Comparison of ENCODE assay signal across 22 mouse cellular contexts in genomic region chr13:89834485-89834884, GRCm38 (mm10).
DNase-seq lines count a peak whose midpoint lies in the region; ATAC-seq and TF ChIP-seq lines count a peak whose summit lies in the region.
"Had no signal": no experiment of that assay in that cellular context is flagged by ENCODE, and none has a peak within 500 bp of the region (broad histone marks: within the 10 kb centered on the region; RNA-seq: fewer than 3 reads in every experiment).

No protein-coding gene starts in this region.

- no peak for TF ChIP-seq CTCF in CH12.LX (conservative IDR thresholded peaks at IDR 0.05 in 1 of 2, IDR thresholded peaks at IDR 0.05 in 1 of 2; ENCODE audit: low read depth in 2 of 2, low read length in 2 of 2)

- 78% methylated on average over 3 of the region's 3 CpGs for WGBS in limb, embryonic 12.5 days
- WGBS in limb, embryonic 10.5 days, result 87% methylated on average over 3 of the region's 3 CpGs
- WGBS in heart, embryonic 11.5 days (ENCODE audit: insufficient replicate concordance), result 86% methylated on average over 3 of the region's 3 CpGs

- dilution Hi-C loops in CH12.LX (cut with MboI; ENCODE audit: extremely low pct_ligation_motif_present, extremely low pct_unique_long_range_greater_than_20kb, low sequenced_read_pairs), result no loop called here

- peak overlapping the region; percentile 64; the same call in 1 of the 2 replicates for H3K27ac ChIP-seq in limb, embryonic 12.5 days
- no peak overlapping the region for H3K27ac ChIP-seq in limb, embryonic 10.5 days
- H3K27ac ChIP-seq in CH12.LX (ENCODE audit: insufficient read depth, low read depth), result no peak overlapping the region
- no peak overlapping the region for H3K27ac ChIP-seq in heart, embryonic 11.5 days (ENCODE audit: low read depth, low read length)
- H3K27ac ChIP-seq: embryonic facial prominence, embryonic 15.5 days; forebrain, embryonic 15.5 days; heart, adult 2 months; heart, embryonic 10.5 days; hindbrain, embryonic 15.5 days had no signal

- peaks cover 24% of the 10 kb centered on the region for H3K4me1 ChIP-seq in limb, embryonic 12.5 days (replicated peaks)
- H3K4me1 ChIP-seq in limb, embryonic 10.5 days, result peaks cover 22% of the 10 kb centered on the region
- H3K4me1 ChIP-seq in CH12.LX (ENCODE audit: control insufficient read depth in 1 of 2, insufficient read depth in 2 of 2), result peaks cover 0 to 12% of the 10 kb centered on the region in 2 experiments; a peak in 2 of 4 replicates
- H3K4me1 ChIP-seq in heart, embryonic 11.5 days (ENCODE audit: control insufficient read depth, insufficient read depth, low read length), result no peaks in the 10 kb centered on the region
- H3K4me1 ChIP-seq: embryonic facial prominence, embryonic 15.5 days; forebrain, embryonic 15.5 days; heart, embryonic 10.5 days; hindbrain, embryonic 12.5 days; hindbrain, embryonic 15.5 days had no signal

- H3K9ac ChIP-seq in limb, embryonic 12.5 days (replicated peaks), result no peak overlapping the region
- H3K9ac ChIP-seq in CH12.LX (ENCODE audit: insufficient read depth, low read depth), result no peak overlapping the region
- no peak overlapping the region for H3K9ac ChIP-seq in heart, embryonic 11.5 days (ENCODE audit: low read depth, low read length)
- H3K9ac ChIP-seq: embryonic facial prominence, embryonic 12.5 days; embryonic facial prominence, embryonic 15.5 days; forebrain, embryonic 15.5 days; hindbrain, embryonic 12.5 days; hindbrain, embryonic 15.5 days had no signal

- no peaks in the 10 kb centered on the region for H3K9me3 ChIP-seq in limb, embryonic 12.5 days
- no peaks in the 10 kb centered on the region for H3K9me3 ChIP-seq in limb, embryonic 10.5 days (replicated peaks)
- H3K9me3 ChIP-seq in CH12.LX (replicated peaks; ENCODE audit: low read length), result no peaks in the 10 kb centered on the region
- no peaks in the 10 kb centered on the region for H3K9me3 ChIP-seq in heart, embryonic 11.5 days (replicated peaks; ENCODE audit: control insufficient read depth, low read length)
- H3K9me3 ChIP-seq: embryonic facial prominence, embryonic 12.5 days; embryonic facial prominence, embryonic 15.5 days; forebrain, embryonic 15.5 days; heart, embryonic 10.5 days; hindbrain, embryonic 12.5 days; hindbrain, embryonic 15.5 days had no signal

- no peak for TF ChIP-seq POLR2A in CH12.LX (IDR thresholded peaks at IDR 0.05; ENCODE audit: low read depth, low read length)

- H3K27me3 ChIP-seq in limb, embryonic 12.5 days, result no peaks in the 10 kb centered on the region
- H3K27me3 ChIP-seq in limb, embryonic 10.5 days (ENCODE audit: low read depth, poor library complexity, severe bottlenecking), result no peaks in the 10 kb centered on the region
- H3K27me3 ChIP-seq in CH12.LX (replicated peaks), result no peaks in the 10 kb centered on the region
- no peaks in the 10 kb centered on the region for H3K27me3 ChIP-seq in heart, embryonic 11.5 days (ENCODE audit: control insufficient read depth, insufficient read depth, low read length)
- H3K27me3 ChIP-seq: embryonic facial prominence, embryonic 12.5 days; embryonic facial prominence, embryonic 15.5 days; forebrain, embryonic 15.5 days; hindbrain, embryonic 12.5 days; hindbrain, embryonic 15.5 days had no signal

- no peaks in the 10 kb centered on the region for H3K79me2 ChIP-seq in CH12.LX (replicated peaks; ENCODE audit: control insufficient read depth, extremely low read depth, insufficient read depth, poor library complexity, severe bottlenecking)

- no peak overlapping the region for H3K4me3 ChIP-seq in limb, embryonic 12.5 days (replicated peaks)
- H3K4me3 ChIP-seq in limb, embryonic 10.5 days, result no peak overlapping the region
- H3K4me3 ChIP-seq in CH12.LX (replicated peaks in 1 of 3; ENCODE audit: low read depth in 2 of 3, low read length in 2 of 3, poor library complexity in 1 of 3), result no peak overlapping the region
- H3K4me3 ChIP-seq in heart, embryonic 11.5 days (ENCODE audit: low read depth, low read length), result no peak overlapping the region
- H3K4me3 ChIP-seq: embryonic facial prominence, embryonic 12.5 days; embryonic facial prominence, embryonic 15.5 days; forebrain, embryonic 15.5 days; heart, adult 2 months; heart, embryonic 10.5 days; hindbrain, embryonic 12.5 days; hindbrain, embryonic 15.5 days had no signal

- no peak for TF ChIP-seq RAD21 in CH12.LX (IDR thresholded peaks at IDR 0.05; ENCODE audit: low read depth, low read length)

- no peak for ATAC-seq in limb, embryonic 12.5 days (ENCODE audit: insufficient number of reproducible peaks, insufficient read depth, low FRiP score, low TSS enrichment, low read depth)
- ATAC-seq in granulocyte monocyte progenitor cell, adult 5-6 weeks (replicated peaks; ENCODE audit: poor library complexity, severe bottlenecking), result peak; percentile 96
- 0 out of 2 replicates have a peak, but pooled peaks have one; percentile 49 for ATAC-seq in monocyte, adult 5-6 weeks (replicated peaks; ENCODE audit: insufficient number of reproducible peaks, low FRiP score, low TSS enrichment, poor library complexity, severe bottlenecking)
- no peak for ATAC-seq in heart, embryonic 11.5 days (replicated peaks; ENCODE audit: insufficient number of reproducible peaks, low FRiP score, low TSS enrichment)
- ATAC-seq: activated CD4-positive, CD25-positive, alpha-beta regulatory T cell, adult 4 months; forebrain, embryonic 15.5 days had no signal

- no peaks in the 10 kb centered on the region for H3K36me3 ChIP-seq in limb, embryonic 12.5 days
- H3K36me3 ChIP-seq in limb, embryonic 10.5 days, result no peaks in the 10 kb centered on the region
- no peaks in the 10 kb centered on the region for H3K36me3 ChIP-seq in CH12.LX (replicated peaks in 1 of 2; ENCODE audit: control insufficient read depth in 1 of 2, insufficient read depth in 1 of 2, low read length in 1 of 2)
- H3K36me3 ChIP-seq in heart, embryonic 11.5 days (ENCODE audit: control insufficient read depth, insufficient read depth, low read length), result no peaks in the 10 kb centered on the region
- H3K36me3 ChIP-seq: embryonic facial prominence, embryonic 12.5 days; embryonic facial prominence, embryonic 15.5 days; forebrain, embryonic 15.5 days; heart, embryonic 10.5 days; hindbrain, embryonic 12.5 days; hindbrain, embryonic 15.5 days had no signal

- TF ChIP-seq EP300 in CH12.LX (IDR thresholded peaks at IDR 0.05; ENCODE audit: low read length), result peak; percentile 37; the same call in 1 of the 2 replicates

- no peak for DNase-seq in limb, embryonic 10.5 days (ENCODE audit: low spot score)
- DNase-seq in CH12.LX (ENCODE audit: extremely low read depth), result peak; percentile 6
- DNase-seq in cerebellum, postnatal 10 days, result no peak
- DNase-seq in urinary bladder, adult 2 months (ENCODE audit: low spot score), result no peak
- DNase-seq: adrenal gland, adult 8-10 months; adrenal gland, postnatal 25 days; cerebellum, adult 11-12 months; cerebellum, adult 8-10 months; cerebellum, postnatal 14 days; gastrocnemius, postnatal 25 days; heart, adult 2 months had no signal

- in situ Hi-C loops in CH12.LX (cut with MboI; ENCODE audit: low pct_ligation_motif_present, low pct_unique_long_range_greater_than_20kb, low sequenced_read_pairs), result no loop called here

- H3K4me2 ChIP-seq in limb, embryonic 12.5 days, result no peak overlapping the region
- no peak overlapping the region for H3K4me2 ChIP-seq in CH12.LX (ENCODE audit: insufficient read depth, low read depth, poor library complexity, severe bottlenecking)
- H3K4me2 ChIP-seq in heart, embryonic 11.5 days, result no peak overlapping the region
- H3K4me2 ChIP-seq: embryonic facial prominence, embryonic 12.5 days; embryonic facial prominence, embryonic 15.5 days; forebrain, embryonic 15.5 days; hindbrain, embryonic 12.5 days; hindbrain, embryonic 15.5 days had no signal

TF ChIP-seq in CH12.LX, 34 proteins besides CTCF, POLR2A, EP300 and RAD21:
- TF ChIP-seq JUN (IDR thresholded peaks at IDR 0.05; ENCODE audit: insufficient read depth, low read depth, low read length) (no peak), MXI1 (IDR thresholded peaks at IDR 0.05; ENCODE audit: low read depth, low read length) (no peak), MAZ (IDR thresholded peaks at IDR 0.05; ENCODE audit: low read depth, low read length) (no peak), ZKSCAN1 (IDR thresholded peaks at IDR 0.05; ENCODE audit: borderline replicate concordance, low read depth, low read length) (no peak), BHLHE40 (IDR thresholded peaks at IDR 0.05; ENCODE audit: low read depth, low read length) (no peak), SIN3A (IDR thresholded peaks at IDR 0.05; ENCODE audit: low read length) (no peak), JUND (conservative IDR thresholded peaks at IDR 0.05; ENCODE audit: low read depth, low read length) (no peak), E2F4 (IDR thresholded peaks at IDR 0.05; ENCODE audit: insufficient replicate concordance, low read depth, low read length) (no peak), GABPA (IDR thresholded peaks at IDR 0.05; ENCODE audit: insufficient replicate concordance, low read depth, low read length) (no peak), CHD1 (IDR thresholded peaks at IDR 0.05; ENCODE audit: low read depth, low read length) (no peak), ETS1 (conservative IDR thresholded peaks at IDR 0.05; ENCODE audit: low read depth, low read length) (no peak), CHD2 (IDR thresholded peaks at IDR 0.05; ENCODE audit: low read length) (no peak), UBTF (IDR thresholded peaks at IDR 0.05; ENCODE audit: low read depth, low read length) (no peak), ZC3H11A (IDR thresholded peaks at IDR 0.05; ENCODE audit: low read depth, low read length) (no peak), MAX (IDR thresholded peaks at IDR 0.05; ENCODE audit: low read length) (no peak), ZNF384 (IDR thresholded peaks at IDR 0.05; ENCODE audit: low read depth, low read length) (no peak)

Comparison
In these comparisons a context has a peak if more than half of its experiments do, and no peak if none do; other contexts are left out.
1. ATAC-seq: peak in granulocyte monocyte progenitor cell, adult 5-6 weeks (single experiment) and monocyte, adult 5-6 weeks (single experiment); none in limb, embryonic 12.5 days (single experiment) and heart, embryonic 11.5 days (single experiment).